Mouse (Mus musculus): ENCODE measurements around the gene Lztfl1.

- TF ChIP-seq POLR2A (IDR thresholded peaks at IDR 0.05; ENCODE audit: low read depth, low read length), result no peak
- no peak for TF ChIP-seq CTCF (IDR thresholded peaks at IDR 0.05; ENCODE audit: extremely low read depth, insufficient read depth, insufficient read length, insufficient replicate concordance)
Measured at GRCm38 (mm10) chr9:123722737-123723493, 5.4 kb upstream of the Lztfl1 start.
